Mouse (Mus musculus) gastrocnemius, postnatal 4 days (tissue): Measurements from ENCODE around the gene Krt80. TPM values are rescaled to one million over a fixed set of nuclear protein-coding genes. Genes with fewer than 3 reads are reported as not detected.
A peak's percentile ranks its signal among the peaks of the same experiment; 100 is the strongest.

Experiments used
- DNase-seq, 2 experiments: peaks; one replicate each; pipeline ENCODE4 v3.0.0; 2021 to 2022; ENCODE audit warnings: low spot score in 2 of 2, mixed read lengths in 2 of 2
- total RNA-seq, 2 experiments: library from RNA; stranded (reverse); gene quantifications; 2 replicates each; pipeline ENCODE4 v1.2.3; 2021

Krt80 gene
- total RNA-seq, 2 experiments from 2014 or later, result 2.7 to 3.4 TPM

GRCm38 (mm10) chr15:101318889-101319765 lies 50.8 kb downstream of the Krt80 start:
- DNase-seq, result no peak

DNA sequence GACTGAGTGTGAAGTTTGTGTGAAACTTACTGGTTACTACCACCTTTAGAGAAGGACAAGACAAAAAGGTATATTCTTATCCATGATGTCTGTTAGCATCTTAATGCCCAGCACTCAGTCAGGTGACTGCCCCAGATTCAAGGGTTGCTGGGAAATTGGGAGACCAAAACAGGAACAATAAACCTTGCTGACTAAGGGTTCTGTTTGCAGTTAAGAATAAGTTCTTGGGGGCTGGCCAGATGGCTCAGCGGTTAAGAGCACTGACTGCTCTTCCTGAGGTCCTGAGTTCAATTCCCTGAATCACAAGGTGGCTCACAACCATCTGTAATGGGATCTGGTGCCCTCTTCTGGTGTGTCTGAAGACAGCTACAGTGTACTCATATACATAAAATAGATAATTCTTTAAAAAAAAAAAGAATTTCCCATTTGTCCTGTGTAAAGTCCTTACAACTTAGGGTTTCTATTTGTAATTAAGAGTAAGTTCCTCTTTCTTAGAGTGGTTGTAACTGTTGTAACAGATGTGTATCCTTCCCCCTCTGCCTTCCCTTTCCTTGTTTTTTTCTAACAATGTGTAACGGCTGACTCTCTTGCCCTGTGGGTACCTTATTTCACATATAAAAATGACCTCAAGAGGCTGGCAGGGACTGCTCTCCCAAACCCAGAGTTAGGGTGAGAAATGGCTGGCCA lies 52.0 kb downstream of the Krt80 start:
- no peak for DNase-seq

DNA sequence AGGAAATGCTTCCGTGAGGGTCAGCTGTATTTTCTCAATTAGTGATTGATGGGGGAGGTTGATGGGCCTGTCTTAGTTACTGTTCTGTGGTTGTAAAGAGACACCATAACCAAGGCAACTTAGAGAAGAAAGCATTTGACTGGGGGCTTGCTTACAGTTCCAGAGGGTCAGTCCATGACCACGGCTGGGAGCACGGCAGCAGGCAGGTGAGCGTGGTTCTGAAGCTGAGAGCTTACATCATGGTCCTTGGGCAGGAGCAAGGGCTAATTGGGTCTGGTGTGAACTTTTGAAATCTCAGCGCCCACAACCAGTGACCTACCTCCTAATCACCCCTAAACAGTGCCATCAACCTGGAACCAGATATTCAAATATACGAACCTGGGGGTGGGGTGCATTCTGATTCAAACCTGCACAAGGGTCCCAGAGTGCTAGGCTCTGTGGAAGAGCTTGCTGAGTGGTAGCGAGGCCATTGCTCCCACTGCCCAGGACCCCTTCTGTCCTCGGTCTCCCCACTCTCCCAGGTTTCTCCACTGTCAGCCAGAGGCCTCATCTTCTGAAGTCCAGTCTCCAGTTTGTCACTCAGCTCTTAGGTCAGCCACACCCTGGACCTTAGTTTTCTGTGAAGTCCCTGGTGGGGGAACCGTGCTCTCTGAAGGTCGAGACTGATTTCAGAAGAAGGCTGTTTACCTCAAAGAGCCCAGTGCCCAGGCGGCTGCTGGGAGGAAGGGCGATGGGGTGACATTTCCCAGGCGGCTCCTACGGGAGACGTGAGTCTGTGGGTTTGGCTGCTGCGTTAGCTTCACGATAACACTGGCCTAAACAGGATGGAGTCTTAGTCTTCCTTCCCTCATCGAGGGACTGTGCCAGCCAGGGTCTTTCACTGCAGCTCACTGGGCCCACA lies 52.8 kb downstream of the Krt80 start:
- no peak for DNase-seq

- no peak for DNase-seq
Observed at GRCm38 (mm10) chr15:101316279-101316912, 53.6 kb downstream of the Krt80 start.

GRCm38 (mm10) chr15:101315832-101316231 lies 54.1 kb downstream of the Krt80 start:
- peak; percentile 75 to 88 for DNase-seq

DNA sequence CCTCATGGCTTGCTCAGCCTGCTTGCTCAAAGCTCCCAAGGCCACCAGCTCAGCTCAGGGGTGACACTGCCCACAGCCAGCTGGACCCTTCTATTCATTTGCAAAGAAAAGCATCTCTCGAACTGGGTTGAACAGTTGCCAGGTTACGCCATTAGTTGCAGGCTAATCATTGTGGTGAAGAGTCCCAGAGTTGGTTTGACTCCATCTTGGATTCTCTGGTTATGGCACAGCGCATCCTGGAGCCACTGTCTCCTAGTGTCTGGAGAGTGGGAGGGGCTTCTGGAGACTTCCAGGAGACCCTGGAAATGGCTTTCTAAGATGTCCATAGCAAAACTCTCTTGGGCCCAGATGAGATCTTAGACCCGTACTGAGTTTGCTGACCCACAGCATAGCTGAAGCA lies 54.6 kb downstream of the Krt80 start:
- no peak for DNase-seq

GRCm38 (mm10) chr15:101312006-101312405 lies 58.0 kb downstream of the Krt80 start:
- no peak for DNase-seq

DNA sequence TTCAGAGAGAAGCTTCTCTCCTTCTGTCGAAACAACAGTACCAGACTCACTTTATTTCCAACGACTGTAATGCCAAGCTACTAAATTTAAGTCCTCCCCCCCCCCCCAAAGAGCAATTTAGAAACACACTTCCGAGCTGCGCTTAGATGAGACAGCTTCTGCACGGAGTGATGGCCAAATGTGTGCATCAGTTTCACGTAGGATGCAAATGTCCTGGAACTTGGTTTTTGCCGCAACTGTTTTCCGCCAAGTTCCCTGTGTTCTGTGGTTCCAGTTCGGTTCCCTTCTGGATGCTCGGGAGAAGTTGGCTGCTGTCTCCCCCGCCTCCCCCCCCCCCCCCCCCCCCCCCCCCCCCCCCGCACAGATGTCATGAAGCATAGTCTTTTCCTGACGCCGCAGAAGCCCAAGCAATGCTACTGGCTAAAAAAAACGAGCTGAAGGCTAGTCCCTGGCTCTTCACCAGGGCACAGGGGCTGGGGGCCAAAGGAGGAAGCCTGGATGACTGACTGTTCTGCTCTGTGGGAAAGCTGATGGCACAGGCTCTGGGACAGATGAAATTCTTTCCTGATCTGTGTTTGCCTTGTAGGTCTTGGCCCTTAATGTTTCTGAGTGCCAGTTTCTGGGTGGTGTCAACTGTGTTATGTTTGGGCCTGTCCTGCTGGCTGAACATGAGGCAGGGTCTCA lies 58.7 kb downstream of the Krt80 start:
- no peak for DNase-seq

DNA sequence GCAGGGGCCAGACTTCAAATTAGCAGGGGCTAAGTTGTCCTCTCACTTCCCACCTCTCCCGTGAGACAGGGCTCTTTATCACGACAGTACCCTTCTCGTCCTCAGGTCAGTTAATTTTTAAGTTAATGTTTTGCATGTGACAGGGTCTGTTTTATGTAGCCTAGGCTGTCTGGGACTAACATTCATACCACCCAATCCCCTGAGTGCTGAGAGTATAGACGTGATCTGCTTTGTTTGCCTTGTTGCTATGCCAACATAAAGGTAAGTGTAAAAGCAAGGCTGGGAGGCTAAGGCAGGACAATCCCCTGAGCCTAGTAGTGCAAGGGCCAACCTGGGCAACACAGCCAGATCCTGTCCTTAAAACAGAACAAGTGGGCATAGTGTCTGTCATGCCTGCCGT lies 60.5 kb downstream of the Krt80 start:
- no peak for DNase-seq

DNA sequence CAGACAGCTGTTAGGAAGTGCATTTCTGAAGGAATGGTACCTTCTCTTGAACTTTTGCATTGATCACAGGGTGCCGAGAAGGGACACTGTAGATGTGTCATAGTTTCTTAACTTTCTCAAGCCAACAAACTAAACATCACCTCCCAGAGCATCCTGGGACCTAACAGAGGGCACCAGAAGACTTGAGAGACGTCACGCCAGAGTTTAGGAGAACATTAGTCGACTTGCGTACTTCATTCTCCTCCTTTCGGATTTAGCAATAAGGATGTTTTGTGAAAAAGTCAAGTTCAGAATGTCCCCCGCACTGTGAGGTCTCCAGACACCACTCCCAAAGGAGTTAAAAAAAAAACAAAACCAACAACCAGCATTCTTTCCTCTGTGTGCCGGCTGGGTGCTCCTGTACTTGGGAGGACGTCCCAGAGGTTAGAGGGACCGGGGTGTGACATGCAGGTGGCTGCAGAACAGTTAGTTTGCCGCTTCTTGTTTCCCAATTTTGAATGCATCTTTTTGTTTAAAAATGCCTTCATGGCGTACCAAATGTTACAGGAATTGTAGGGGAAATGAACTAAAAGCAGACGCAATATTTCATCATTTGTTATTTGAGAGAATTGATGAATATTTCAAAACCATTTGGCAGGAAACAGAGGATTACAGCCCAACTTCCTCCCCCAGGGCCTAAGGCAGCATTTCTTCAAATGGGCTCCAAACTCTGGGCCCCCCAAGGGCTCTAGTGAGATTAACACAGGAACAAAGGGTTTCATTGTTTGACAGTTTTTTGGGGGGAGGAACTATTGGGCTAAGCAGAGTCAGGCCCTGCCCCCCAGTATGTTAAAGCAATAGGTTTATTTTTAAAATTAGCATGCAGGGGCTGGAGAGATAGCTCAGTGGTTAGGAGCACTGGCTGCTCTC lies 61.3 kb downstream of the Krt80 start:
- DNase-seq, result no peak

- no peak for DNase-seq
Observed at GRCm38 (mm10) chr15:101306459-101306858, 63.5 kb downstream of the Krt80 start.

DNA sequence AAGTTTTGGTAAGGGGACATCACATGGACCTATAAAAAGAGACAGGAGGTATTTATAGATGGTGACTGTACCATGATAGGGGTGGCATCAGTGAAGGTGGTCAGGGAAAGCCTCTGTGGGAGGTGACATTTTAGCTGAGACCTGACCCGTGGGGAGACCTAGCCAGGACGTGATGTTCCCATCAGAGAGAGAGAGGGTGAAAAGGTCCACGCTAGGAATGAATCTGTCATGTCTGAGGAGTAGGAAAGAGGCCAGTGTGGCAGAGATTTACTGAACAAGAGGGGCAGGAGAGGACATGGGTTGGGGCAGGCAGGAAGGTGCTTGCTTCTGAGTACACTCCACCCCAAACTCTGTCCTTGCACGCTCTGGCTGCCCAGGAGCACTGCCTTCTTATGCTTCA lies 66.1 kb downstream of the Krt80 start:
- no peak for DNase-seq

- DNase-seq, result no peak
Observed at GRCm38 (mm10) chr15:101302201-101302600, 67.8 kb downstream of the Krt80 start.

- no peak for DNase-seq
Observed at GRCm38 (mm10) chr15:101300128-101300527, 69.8 kb downstream of the Krt80 start.

DNA sequence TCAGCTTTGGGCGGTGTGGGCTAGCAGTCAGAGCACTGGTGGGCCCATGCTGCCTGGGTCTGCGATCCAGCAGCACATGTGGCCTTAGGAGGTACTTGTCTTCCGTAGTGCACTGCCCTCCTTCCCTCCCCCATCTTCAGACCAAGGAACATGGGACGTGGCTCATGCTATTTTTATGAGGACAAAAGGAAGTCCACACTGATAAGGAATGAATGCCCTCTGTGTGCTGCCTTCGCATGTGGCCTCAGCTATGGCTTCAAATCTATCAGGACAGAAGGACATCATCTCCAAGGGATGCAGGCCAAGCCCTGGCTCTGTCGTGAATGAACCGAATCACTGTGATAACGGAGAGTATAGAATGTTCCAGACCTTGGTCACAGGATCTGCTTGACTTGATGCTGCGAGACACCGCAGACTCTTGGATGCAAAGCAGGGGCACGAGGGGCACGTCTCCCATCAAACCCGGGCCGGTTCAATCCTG lies 70.4 kb downstream of the Krt80 start:
- no peak for DNase-seq

DNA sequence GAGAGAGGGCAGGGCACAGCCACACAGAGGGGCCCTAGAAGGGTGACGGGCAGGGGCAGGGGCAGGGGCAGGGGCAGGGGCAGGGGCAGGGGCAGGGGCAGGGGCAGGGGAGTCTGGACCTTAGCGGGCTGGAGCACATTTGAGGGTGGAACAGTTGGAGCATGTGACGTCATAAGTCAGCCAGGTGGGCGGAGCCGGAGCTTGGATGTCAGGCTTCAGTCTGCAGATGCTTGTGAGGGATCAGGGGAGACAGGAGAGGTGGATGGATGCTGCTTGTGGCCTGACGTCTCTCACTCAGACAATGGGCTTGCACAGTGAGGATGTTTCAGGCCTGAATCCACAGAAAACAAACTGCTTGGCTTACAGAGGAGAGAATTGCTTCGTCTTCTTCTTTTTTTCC lies 71.4 kb downstream of the Krt80 start:
- DNase-seq, result no peak

GRCm38 (mm10) chr15:101297988-101298387 lies 72.0 kb downstream of the Krt80 start:
- DNase-seq, result no peak
